Mouse (Mus musculus) limb, embryonic 15.5 days (tissue): ENCODE results near the gene Map3k12. TPM values are rescaled to one million over a fixed set of nuclear protein-coding genes. Genes with fewer than 3 reads are reported as not detected.

Experiments
- ATAC-seq: fragments of 200-750 bp; cut with Nextera tagmentation; 2 replicates; pipeline ENCODE4 v1.8.0; 2017; ENCODE audit warnings: low read depth, moderate TSS enrichment; ENCODE audit not compliant: insufficient number of reproducible peaks, low FRiP score, low TSS enrichment
- H3K27ac ChIP-seq: fragments of 300-500 bp; sonication (generic); 2 replicates; pipeline ENCODE4 v1.5.1; 2015; ENCODE audit warnings: moderate library complexity, mild to moderate bottlenecking, inconsistent platforms
- H3K27me3 ChIP-seq: fragments of 300-500 bp; sonication (generic); 2 replicates; pipeline ENCODE4 v1.6.1; 2015; ENCODE audit warnings: inconsistent platforms
- H3K36me3 ChIP-seq: fragments of 300-500 bp; sonication (generic); 2 replicates; pipeline ENCODE4 v1.6.1; 2015; ENCODE audit warnings: inconsistent platforms
- H3K4me1 ChIP-seq: fragments of 300-500 bp; sonication (generic); 2 replicates; pipeline ENCODE4 v1.6.1; 2015; ENCODE audit warnings: inconsistent platforms
- H3K4me2 ChIP-seq: fragments of 300-500 bp; sonication (generic); 2 replicates; pipeline ENCODE4 v1.6.1; 2015; ENCODE audit warnings: mild to moderate bottlenecking, inconsistent platforms
- H3K4me3 ChIP-seq: fragments of 300-500 bp; sonication (generic); 2 replicates; pipeline ENCODE4 v1.5.1; 2015; ENCODE audit warnings: mild to moderate bottlenecking, inconsistent platforms
- H3K9ac ChIP-seq: fragments of 300-500 bp; sonication (generic); 2 replicates; pipeline ENCODE4 v1.6.1; 2015; ENCODE audit warnings: inconsistent platforms
- H3K9me3 ChIP-seq: fragments of 300-500 bp; sonication (generic); 2 replicates; pipeline ENCODE4 v1.6.1; 2016; ENCODE audit warnings: inconsistent platforms
- WGBS: fragments of 180-500 bp; shearing (Covaris S2); methylation state at CpG from one replicate; pipeline ENCODE4 v1.1.7; 2015; 5-methylcytosine and 5-hydroxymethylcytosine counted together
- polyA plus RNA-seq: library from polyadenylated mRNA; unstranded; fragments of >200 nt; fragmentation: Nextera tagmentation; extraction: Ambion mirVana; gene quantifications from 2 replicates; pipeline ENCODE4 v1.2.1, GENCODE M21; 2015

Gene Map3k12
- polyA plus RNA-seq, 1 experiment from 2014 or later: 17.9 TPM

- H3K4me2 ChIP-seq: no peak overlapping the region
- H3K27ac ChIP-seq: no peak overlapping the region
- no peak overlapping the region for H3K9ac ChIP-seq
- H3K4me3 ChIP-seq: no peak overlapping the region
- peaks cover 19% of the 10 kb centered on the region for H3K36me3 ChIP-seq
- no peaks in the 10 kb centered on the region for H3K9me3 ChIP-seq
- 82% methylated on average over 3 of the region's 3 CpGs for WGBS
- ATAC-seq: no peak
- no peaks in the 10 kb centered on the region for H3K27me3 ChIP-seq
- peaks cover 32% of the 10 kb centered on the region for H3K4me1 ChIP-seq
Observed at GRCm38 (mm10) chr15:102508336-102508735, 8.5 kb downstream of the Map3k12 start.

GRCm38 (mm10) chr15:102507561-102507960, 9.3 kb downstream of the Map3k12 start:
- no peaks in the 10 kb centered on the region for H3K9me3 ChIP-seq
- no peaks in the 10 kb centered on the region for H3K27me3 ChIP-seq
- ATAC-seq: no peak
- H3K9ac ChIP-seq: no peak overlapping the region
- no peak overlapping the region for H3K27ac ChIP-seq
- no peak overlapping the region for H3K4me3 ChIP-seq
- peaks cover 30% of the 10 kb centered on the region for H3K4me1 ChIP-seq
- H3K36me3 ChIP-seq: peaks cover 26% of the 10 kb centered on the region
- no peak overlapping the region for H3K4me2 ChIP-seq

GRCm38 (mm10) chr15:102506864-102507263, 10.0 kb downstream of the Map3k12 start:
- Histone ChIP-seq H3K27ac (no peak overlapping the region; the same call in 1 of the 2 replicates), H3K4me2 (no peak overlapping the region), H3K4me3 (no peak overlapping the region), H3K9ac (no peak overlapping the region), H3K27me3 (no peaks in the 10 kb centered on the region), H3K36me3 (peaks cover 33% of the 10 kb centered on the region), H3K9me3 (no peaks in the 10 kb centered on the region), H3K4me1 (peaks cover 23% of the 10 kb centered on the region)
- WGBS: 78% methylated on average over 1 of the region's 1 CpGs
- ATAC-seq: no peak

GRCm38 (mm10) chr15:102506464-102506830, 10.4 kb downstream of the Map3k12 start:
- peaks cover 38% of the 10 kb centered on the region for H3K36me3 ChIP-seq
- 38% methylated on average over 2 of the region's 2 CpGs for WGBS
- H3K27ac ChIP-seq: no peak overlapping the region
- peaks cover 19% of the 10 kb centered on the region for H3K4me1 ChIP-seq
- no peak overlapping the region for H3K4me3 ChIP-seq
- no peak overlapping the region for H3K4me2 ChIP-seq
- no peak for ATAC-seq
- H3K27me3 ChIP-seq: no peaks in the 10 kb centered on the region
- H3K9me3 ChIP-seq: no peaks in the 10 kb centered on the region
- H3K9ac ChIP-seq: no peak overlapping the region

GRCm38 (mm10) chr15:102505770-102506463, 10.9 kb downstream of the Map3k12 start:
- Histone ChIP-seq H3K27ac (no peak overlapping the region), H3K4me2 (no peak overlapping the region), H3K9ac (no peak overlapping the region), H3K27me3 (no peaks in the 10 kb centered on the region), H3K4me3 (no peak overlapping the region), H3K36me3 (peaks cover 43% of the 10 kb centered on the region), H3K9me3 (no peaks in the 10 kb centered on the region), H3K4me1 (peaks cover 13% of the 10 kb centered on the region)
- ATAC-seq: no peak
- WGBS: 83% methylated on average over 9 of the region's 9 CpGs

GRCm38 (mm10) chr15:102505073-102505769, 11.6 kb downstream of the Map3k12 start:
- H3K27me3 ChIP-seq: no peaks in the 10 kb centered on the region
- H3K9ac ChIP-seq: no peak overlapping the region
- no peak overlapping the region for H3K4me2 ChIP-seq
- H3K4me1 ChIP-seq: peaks cover 10% of the 10 kb centered on the region
- H3K36me3 ChIP-seq: peaks cover 50% of the 10 kb centered on the region
- no peak overlapping the region for H3K27ac ChIP-seq
- WGBS: 62% methylated on average over 12 of the region's 12 CpGs
- no peak for ATAC-seq
- H3K9me3 ChIP-seq: no peaks in the 10 kb centered on the region
- H3K4me3 ChIP-seq: no peak overlapping the region

- no peaks in the 10 kb centered on the region for H3K27me3 ChIP-seq
- no peak for ATAC-seq
- no peak overlapping the region for H3K27ac ChIP-seq
- H3K9me3 ChIP-seq: no peaks in the 10 kb centered on the region
- H3K4me1 ChIP-seq: 0 out of 2 replicates have a peak, but pooled peaks cover 3% of the 10 kb centered on the region
- no peak overlapping the region for H3K4me2 ChIP-seq
- 86% methylated on average over 9 of the region's 9 CpGs for WGBS
- no peak overlapping the region for H3K9ac ChIP-seq
- peaks cover 60% of the 10 kb centered on the region for H3K36me3 ChIP-seq
- no peak overlapping the region for H3K4me3 ChIP-seq
Observed at GRCm38 (mm10) chr15:102503924-102504782, 12.7 kb downstream of the Map3k12 start.

GRCm38 (mm10) chr15:102503447-102503846, 13.4 kb downstream of the Map3k12 start, which contains the start of gene Gm10337:
Gm10337 (plus strand) TSS chr15:102503722.
- Histone ChIP-seq H3K36me3 (peaks cover 64% of the 10 kb centered on the region), H3K9ac (no peak within 1 kb of the TSS), H3K9me3 (no peaks in the 10 kb centered on the region), H3K27ac (no peak within 1 kb of the TSS), H3K4me1 (0 out of 2 replicates have a peak, but pooled peaks cover 3% of the 10 kb centered on the region), H3K4me2 (no peak within 1 kb of the TSS), H3K27me3 (no peaks in the 10 kb centered on the region), H3K4me3 (no peak within 1 kb of the TSS)
- no peak for ATAC-seq
- WGBS: 79% methylated on average over 1 of the region's 1 CpGs

- peaks cover 73% of the 10 kb centered on the region for H3K36me3 ChIP-seq
- H3K27ac ChIP-seq: no peak overlapping the region
- no peaks in the 10 kb centered on the region for H3K9me3 ChIP-seq
- H3K27me3 ChIP-seq: no peaks in the 10 kb centered on the region
- ATAC-seq: no peak
- no peak overlapping the region for H3K4me3 ChIP-seq
- 78% methylated on average over 9 of the region's 9 CpGs for WGBS
- H3K9ac ChIP-seq: no peak overlapping the region
- H3K4me2 ChIP-seq: no peak overlapping the region
- H3K4me1 ChIP-seq: 0 out of 2 replicates have a peak, but pooled peaks cover 3% of the 10 kb centered on the region
Observed at GRCm38 (mm10) chr15:102502254-102502840, 14.5 kb downstream of the Map3k12 start.

GRCm38 (mm10) chr15:102501084-102501814, 15.6 kb downstream of the Map3k12 start:
- no peak overlapping the region for H3K4me3 ChIP-seq
- WGBS: 86% methylated on average over 19 of the region's 19 CpGs

GRCm38 (mm10) chr15:102500479-102500878, 16.4 kb downstream of the Map3k12 start:
- no peak for ATAC-seq
- H3K9me3 ChIP-seq: no peaks in the 10 kb centered on the region
- peaks cover 83% of the 10 kb centered on the region for H3K36me3 ChIP-seq
- 83% methylated on average over 5 of the region's 5 CpGs for WGBS
- H3K4me1 ChIP-seq: 0 out of 2 replicates have a peak, but pooled peaks cover 3% of the 10 kb centered on the region
- no peaks in the 10 kb centered on the region for H3K27me3 ChIP-seq
- no peak overlapping the region for H3K9ac ChIP-seq
- H3K27ac ChIP-seq: no peak overlapping the region
- no peak overlapping the region for H3K4me2 ChIP-seq
- H3K4me3 ChIP-seq: no peak overlapping the region

More at GRCm38 (mm10) chr15:102501084-102501814, 15.6 kb downstream of the Map3k12 start:
- H3K9me3 ChIP-seq: no peaks in the 10 kb centered on the region
- ATAC-seq: no peak
- peak overlapping the region; percentile 24; the same call in 1 of the 2 replicates for H3K27ac ChIP-seq
- no peak overlapping the region for H3K9ac ChIP-seq
- no peaks in the 10 kb centered on the region for H3K27me3 ChIP-seq
- no peak overlapping the region for H3K4me2 ChIP-seq
- H3K4me1 ChIP-seq: 0 out of 2 replicates have a peak, but pooled peaks cover 3% of the 10 kb centered on the region
- H3K36me3 ChIP-seq: peaks cover 82% of the 10 kb centered on the region
